Mouse (Mus musculus): Measurements from ENCODE around the gene Xrcc4. TPM values are rescaled to one million over a fixed set of nuclear protein-coding genes. Genes with fewer than 3 reads are reported as not detected.

Gene Xrcc4
- polyA plus RNA-seq, 1 experiment = 0.06 TPM

DNA sequence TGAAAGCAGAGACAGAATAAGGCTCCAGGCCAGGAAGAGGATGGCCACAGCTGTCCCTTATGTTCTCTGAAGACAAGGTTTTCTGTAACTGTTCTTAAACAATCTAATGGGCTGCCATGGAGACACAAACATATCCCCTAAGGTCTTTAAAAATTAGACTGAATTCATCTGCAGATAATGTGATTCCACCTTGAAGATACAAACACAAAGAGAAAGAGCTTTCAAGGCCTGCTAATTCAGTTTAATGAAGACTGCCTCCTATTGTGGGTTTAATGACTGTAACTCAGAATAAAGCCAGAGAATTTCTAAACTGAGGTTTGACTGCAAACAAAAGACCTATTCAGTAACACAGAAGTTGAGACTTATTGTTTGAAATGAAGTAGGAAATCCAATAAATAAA lies 91.9 kb downstream of the Xrcc4 start:
- no peaks in the 10 kb centered on the region for H3K36me3 ChIP-seq (ENCODE audit: control insufficient read depth)
- no peaks in the 10 kb centered on the region for H3K9me3 ChIP-seq (ENCODE audit: control insufficient read depth, low read length)
- no peak overlapping the region for H3K4me3 ChIP-seq (replicated peaks)
- H3K4me1 ChIP-seq (ENCODE audit: control insufficient read depth) = no peaks in the 10 kb centered on the region
- no peaks in the 10 kb centered on the region for H3K27me3 ChIP-seq (ENCODE audit: control insufficient read depth)
- no peak for TF ChIP-seq TAL1 (IDR thresholded peaks at IDR 0.05; ENCODE audit: low read length)
- no peak for TF ChIP-seq GATA1 (IDR thresholded peaks at IDR 0.05; ENCODE audit: low read length)

DNA sequence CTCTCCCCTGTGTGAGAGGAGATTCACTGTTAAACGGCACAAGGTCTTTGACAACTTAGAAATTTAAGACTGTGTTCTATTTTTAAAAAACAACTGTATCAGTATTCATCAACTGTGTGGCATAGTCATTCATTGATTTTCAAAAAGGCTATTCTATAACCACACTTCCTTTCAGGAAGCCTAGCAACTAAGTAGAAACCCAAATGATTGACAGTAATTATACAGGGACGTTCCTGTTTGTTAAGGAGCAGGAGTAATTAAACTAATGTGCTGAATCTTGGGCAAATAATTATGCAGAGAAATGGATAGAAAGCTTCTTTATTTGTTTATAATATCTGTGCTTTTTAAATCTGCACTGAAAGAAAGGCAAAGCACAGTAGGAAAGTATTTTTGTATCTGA lies 103.3 kb downstream of the Xrcc4 start:
- TF ChIP-seq TAL1 (IDR thresholded peaks at IDR 0.05; ENCODE audit: low read length) = no peak
- TF ChIP-seq GATA1 (IDR thresholded peaks at IDR 0.05; ENCODE audit: low read length) = no peak
- Histone ChIP-seq H3K4me1 (ENCODE audit: control insufficient read depth) (no peaks in the 10 kb centered on the region), H3K27me3 (ENCODE audit: control insufficient read depth) (no peaks in the 10 kb centered on the region), H3K36me3 (ENCODE audit: control insufficient read depth) (no peaks in the 10 kb centered on the region), H3K9me3 (ENCODE audit: control insufficient read depth, low read length) (no peaks in the 10 kb centered on the region), H3K4me3 (replicated peaks) (no peak overlapping the region)

DNA sequence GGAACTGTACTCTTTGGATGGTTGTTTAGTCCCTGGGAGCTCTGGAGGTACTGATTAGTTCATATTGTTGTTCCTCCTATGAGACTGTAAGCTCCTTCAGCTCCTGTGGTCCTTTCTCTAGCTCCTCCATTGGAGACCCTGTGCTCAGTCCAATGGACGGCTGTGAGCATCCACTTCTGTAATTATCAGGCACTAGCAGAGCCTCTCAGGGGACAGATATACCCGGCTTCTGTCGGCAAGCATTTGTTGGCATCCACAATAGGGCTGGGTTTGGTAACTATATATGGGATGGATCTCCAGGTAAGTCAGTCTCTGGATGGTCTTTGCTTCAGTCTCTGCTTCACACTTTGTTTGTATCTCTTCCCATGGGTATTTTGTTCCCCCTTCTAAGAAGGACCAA lies 118.5 kb downstream of the Xrcc4 start:
- Histone ChIP-seq H3K4me1 (ENCODE audit: control insufficient read depth) (no peaks in the 10 kb centered on the region), H3K36me3 (ENCODE audit: control insufficient read depth) (no peaks in the 10 kb centered on the region), H3K27me3 (ENCODE audit: control insufficient read depth) (no peaks in the 10 kb centered on the region), H3K4me3 (replicated peaks) (no peak overlapping the region), H3K9me3 (ENCODE audit: control insufficient read depth, low read length) (no peaks in the 10 kb centered on the region)
- TF ChIP-seq GATA1 (IDR thresholded peaks at IDR 0.05; ENCODE audit: low read length) (no peak), TAL1 (IDR thresholded peaks at IDR 0.05; ENCODE audit: low read length) (no peak)

DNA sequence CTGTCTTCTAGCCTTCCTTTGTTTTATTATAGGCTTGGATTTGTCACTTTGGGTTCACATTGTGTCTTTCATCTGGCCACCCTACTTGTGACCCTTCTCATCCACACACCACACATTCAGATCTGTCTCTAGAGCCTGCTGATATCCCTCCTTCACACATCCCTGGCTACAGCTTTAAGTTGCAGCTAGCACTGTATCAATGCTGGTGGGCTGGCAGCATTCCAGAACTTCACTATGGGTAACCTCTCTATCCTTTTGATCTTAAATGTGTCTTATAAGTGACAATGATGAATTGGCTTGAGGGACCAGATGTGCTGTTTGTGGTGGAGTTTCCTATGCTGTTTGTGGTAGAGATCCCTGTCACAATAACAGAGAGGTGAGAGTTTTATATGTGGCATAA lies 120.7 kb downstream of the Xrcc4 start:
- Histone ChIP-seq H3K9me3 (ENCODE audit: control insufficient read depth, low read length) (no peaks in the 10 kb centered on the region), H3K4me3 (replicated peaks) (no peak overlapping the region), H3K36me3 (ENCODE audit: control insufficient read depth) (no peaks in the 10 kb centered on the region), H3K27me3 (ENCODE audit: control insufficient read depth) (no peaks in the 10 kb centered on the region), H3K4me1 (ENCODE audit: control insufficient read depth) (no peaks in the 10 kb centered on the region)
- no peak for TF ChIP-seq GATA1 (IDR thresholded peaks at IDR 0.05; ENCODE audit: low read length)
- no peak for TF ChIP-seq TAL1 (IDR thresholded peaks at IDR 0.05; ENCODE audit: low read length)

DNA sequence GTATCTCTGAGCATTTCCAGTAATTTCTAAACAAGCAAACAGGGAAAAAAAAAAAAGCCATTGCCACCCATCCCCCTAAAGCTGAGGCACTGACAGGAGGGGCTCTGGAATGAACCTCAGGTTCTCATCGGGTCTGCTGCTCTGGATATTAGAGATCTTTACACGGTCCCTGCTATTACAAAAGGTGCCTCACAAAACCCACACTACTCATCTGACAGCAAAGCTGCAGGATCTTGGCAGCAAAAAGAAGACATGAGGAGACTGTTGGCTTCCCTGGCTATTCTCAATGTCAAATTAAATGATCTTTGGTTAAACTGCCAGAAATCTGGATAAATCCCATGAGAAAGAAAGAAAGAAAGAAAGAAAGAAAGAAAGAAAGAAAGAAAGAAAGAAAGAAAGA lies 145.1 kb downstream of the Xrcc4 start:
- TF ChIP-seq GATA1 (IDR thresholded peaks at IDR 0.05; ENCODE audit: low read length) (no peak), TAL1 (IDR thresholded peaks at IDR 0.05; ENCODE audit: low read length) (no peak)
- Histone ChIP-seq H3K4me3 (replicated peaks) (no peak overlapping the region), H3K4me1 (ENCODE audit: control insufficient read depth) (no peaks in the 10 kb centered on the region), H3K27me3 (ENCODE audit: control insufficient read depth) (no peaks in the 10 kb centered on the region), H3K9me3 (ENCODE audit: control insufficient read depth, low read length) (no peaks in the 10 kb centered on the region), H3K36me3 (ENCODE audit: control insufficient read depth) (no peaks in the 10 kb centered on the region)

DNA sequence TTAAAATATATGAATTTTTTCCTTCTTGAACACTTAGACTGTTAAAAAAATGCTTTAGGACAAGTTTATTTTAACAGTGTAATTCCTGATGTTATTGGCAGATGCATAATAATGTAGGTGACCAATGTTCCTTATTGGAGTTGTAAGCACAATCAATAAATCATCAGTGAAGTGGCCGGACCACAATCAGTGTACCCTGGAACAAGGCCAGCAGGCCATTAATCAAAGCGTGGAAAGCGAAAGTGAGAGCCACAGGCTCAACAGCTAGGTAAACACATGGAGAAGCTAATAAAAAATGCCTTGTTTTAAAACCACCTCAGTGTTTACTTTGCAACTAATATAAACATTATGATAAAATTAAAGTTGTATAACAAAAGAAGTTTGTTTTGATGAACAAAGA lies 159.9 kb downstream of the Xrcc4 start:
- TF ChIP-seq GATA1 (IDR thresholded peaks at IDR 0.05; ENCODE audit: low read length) (no peak), TAL1 (IDR thresholded peaks at IDR 0.05; ENCODE audit: low read length) (no peak)
- Histone ChIP-seq H3K27me3 (ENCODE audit: control insufficient read depth) (no peaks in the 10 kb centered on the region), H3K4me3 (replicated peaks) (no peak overlapping the region), H3K36me3 (ENCODE audit: control insufficient read depth) (no peaks in the 10 kb centered on the region), H3K4me1 (ENCODE audit: control insufficient read depth) (no peaks in the 10 kb centered on the region), H3K9me3 (ENCODE audit: control insufficient read depth, low read length) (no peaks in the 10 kb centered on the region)

DNA sequence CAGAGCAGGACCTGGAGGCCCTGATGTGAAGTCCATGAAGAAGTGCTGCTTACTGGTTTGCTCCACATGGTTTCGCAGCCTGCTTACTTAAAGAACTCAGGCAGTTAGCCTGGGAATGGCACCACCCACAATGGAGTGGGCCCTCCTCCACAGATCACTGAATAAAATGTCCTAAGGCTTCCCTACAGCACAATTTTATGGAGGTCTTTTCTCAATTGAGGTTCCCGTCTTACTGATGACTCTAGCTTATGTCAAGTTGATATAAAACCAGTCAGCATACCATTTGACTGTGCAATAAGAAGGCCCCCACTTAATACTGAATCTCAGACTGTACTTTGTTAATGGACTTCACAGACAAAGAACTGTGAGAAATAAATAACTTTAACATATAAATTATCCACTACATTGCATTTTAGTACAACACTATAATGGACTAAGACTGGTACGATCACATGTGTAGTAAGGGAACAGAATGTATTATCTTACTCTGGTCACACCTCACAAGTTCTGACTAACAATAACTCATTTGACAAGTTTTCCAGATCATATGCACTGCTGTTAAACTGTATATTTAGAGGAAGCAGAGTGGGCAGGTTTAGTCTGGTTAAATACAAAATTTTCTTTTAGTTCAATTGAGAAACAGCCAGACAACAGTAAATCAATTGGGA lies 170.5 kb downstream of the Xrcc4 start:
- no peak overlapping the region for H3K4me3 ChIP-seq (replicated peaks)
- no peaks in the 10 kb centered on the region for H3K4me1 ChIP-seq (ENCODE audit: control insufficient read depth)
- H3K36me3 ChIP-seq (ENCODE audit: control insufficient read depth) = no peaks in the 10 kb centered on the region
- H3K27me3 ChIP-seq (ENCODE audit: control insufficient read depth) = no peaks in the 10 kb centered on the region
- H3K9me3 ChIP-seq (ENCODE audit: control insufficient read depth, low read length) = no peaks in the 10 kb centered on the region
- no peak for TF ChIP-seq GATA1 (IDR thresholded peaks at IDR 0.05; ENCODE audit: low read length)
- TF ChIP-seq TAL1 (IDR thresholded peaks at IDR 0.05; ENCODE audit: low read length) = no peak

DNA sequence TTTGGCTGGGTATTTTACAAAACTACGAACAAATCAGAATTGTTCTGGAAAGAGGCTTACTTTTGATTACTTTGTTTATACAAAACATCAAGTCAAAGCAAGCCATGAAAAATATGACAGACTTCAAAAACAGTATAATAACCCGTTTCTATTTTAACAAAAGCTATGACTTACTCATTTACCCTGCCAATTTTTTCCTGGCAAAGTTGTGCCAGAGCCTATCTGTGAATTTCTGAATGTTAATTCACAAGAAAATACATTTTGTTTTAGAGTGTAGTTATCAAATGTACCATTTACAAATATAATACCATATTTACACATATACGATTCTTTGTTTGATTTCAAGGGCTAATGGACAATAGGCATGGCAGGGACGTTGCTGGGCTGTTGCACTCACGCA lies 175.1 kb downstream of the Xrcc4 start:
- Histone ChIP-seq H3K9me3 (ENCODE audit: control insufficient read depth, low read length) (no peaks in the 10 kb centered on the region), H3K4me1 (ENCODE audit: control insufficient read depth) (no peaks in the 10 kb centered on the region), H3K4me3 (replicated peaks) (no peak overlapping the region), H3K36me3 (ENCODE audit: control insufficient read depth) (no peaks in the 10 kb centered on the region), H3K27me3 (ENCODE audit: control insufficient read depth) (no peaks in the 10 kb centered on the region)
- TF ChIP-seq GATA1 (IDR thresholded peaks at IDR 0.05; ENCODE audit: low read length) (no peak), TAL1 (IDR thresholded peaks at IDR 0.05; ENCODE audit: low read length) (no peak)

DNA sequence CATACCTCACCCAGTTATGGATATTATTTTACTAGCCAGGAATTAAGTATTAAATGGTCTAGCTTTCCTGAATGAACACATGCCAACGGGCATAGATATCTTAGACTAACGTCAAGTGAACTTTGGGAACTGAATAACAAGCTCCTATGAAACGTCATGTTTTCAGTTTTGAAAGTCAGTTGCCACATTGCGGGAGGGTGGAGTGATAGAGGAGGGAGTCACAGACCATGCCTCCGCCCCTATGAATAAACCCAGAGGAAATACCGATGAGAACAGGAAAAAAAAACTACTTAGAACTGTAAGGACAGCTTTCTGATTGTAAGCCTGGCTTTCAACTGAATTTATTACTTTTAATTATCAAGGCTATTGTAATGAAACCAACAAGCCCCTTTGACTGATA lies 175.5 kb downstream of the Xrcc4 start:
- Histone ChIP-seq H3K9me3 (ENCODE audit: control insufficient read depth, low read length) (no peaks in the 10 kb centered on the region), H3K36me3 (ENCODE audit: control insufficient read depth) (no peaks in the 10 kb centered on the region), H3K4me1 (ENCODE audit: control insufficient read depth) (no peaks in the 10 kb centered on the region), H3K27me3 (ENCODE audit: control insufficient read depth) (no peaks in the 10 kb centered on the region), H3K4me3 (replicated peaks) (no peak overlapping the region)
- TF ChIP-seq GATA1 (IDR thresholded peaks at IDR 0.05; ENCODE audit: low read length) = no peak
- TF ChIP-seq TAL1 (IDR thresholded peaks at IDR 0.05; ENCODE audit: low read length) = no peak

DNA sequence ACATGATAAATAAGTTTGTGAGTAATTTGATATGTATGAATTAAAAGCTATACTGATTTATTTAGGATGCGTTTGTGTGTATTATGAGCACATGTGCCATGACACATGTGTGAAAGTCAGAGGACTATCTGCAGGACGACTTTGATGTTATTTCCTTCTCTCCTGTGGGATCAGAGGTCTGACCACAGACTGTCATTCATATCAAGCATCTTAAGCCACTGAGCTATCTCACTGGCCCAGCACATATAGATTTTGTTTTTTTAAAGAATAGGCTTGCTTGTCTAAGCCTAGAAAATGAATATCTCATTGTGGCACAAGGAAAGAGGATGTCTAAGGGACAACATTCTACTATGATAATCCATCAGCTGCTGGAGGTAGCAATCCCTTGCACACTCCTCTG lies 183.3 kb downstream of the Xrcc4 start:
- Histone ChIP-seq H3K27me3 (ENCODE audit: control insufficient read depth) (no peaks in the 10 kb centered on the region), H3K4me3 (replicated peaks) (no peak overlapping the region), H3K4me1 (ENCODE audit: control insufficient read depth) (no peaks in the 10 kb centered on the region), H3K36me3 (ENCODE audit: control insufficient read depth) (no peaks in the 10 kb centered on the region), H3K9me3 (ENCODE audit: control insufficient read depth, low read length) (no peaks in the 10 kb centered on the region)
- TF ChIP-seq GATA1 (IDR thresholded peaks at IDR 0.05; ENCODE audit: low read length) (no peak), TAL1 (IDR thresholded peaks at IDR 0.05; ENCODE audit: low read length) (no peak)
